Mouse (Mus musculus) G1E (cell line): Measurements from ENCODE around the gene Reln. TPM values are rescaled to one million over a fixed set of nuclear protein-coding genes. Genes with fewer than 3 reads are reported as not detected.

Experiments
- ATAC-seq: 2 replicates; pipeline ENCODE4 v1.8.0; 2016; ENCODE audit warnings: mild to moderate bottlenecking; ENCODE audit not compliant: insufficient number of reproducible peaks, poor library complexity, low FRiP score, severe bottlenecking; ENCODE audit errors: extremely low read depth
- DNase-seq: peaks from one replicate; pipeline ENCODE4 v3.0.0; 2012; ENCODE audit warnings: low spot score
- H3K27me3 ChIP-seq: 2 replicates; pipeline ENCODE4 v1.6.1; 2012; ENCODE audit warnings: mild to moderate bottlenecking, low read length, inconsistent platforms; ENCODE audit not compliant: insufficient read depth
- H3K36me3 ChIP-seq: replicated peaks from 2 replicates; pipeline ENCODE3; 2012; ENCODE audit warnings: mild to moderate bottlenecking, inconsistent platforms
- H3K4me1 ChIP-seq: 2 replicates; pipeline ENCODE4 v1.6.1; 2012; ENCODE audit warnings: low read depth, low read length, inconsistent platforms, mixed read lengths; ENCODE audit not compliant: insufficient read depth
- H3K4me3 ChIP-seq: 2 replicates; pipeline ENCODE4 v1.5.1; 2012; ENCODE audit warnings: low read depth, mild to moderate bottlenecking, inconsistent platforms, low read length, moderate library complexity, mixed read lengths
- H3K9me3 ChIP-seq: replicated peaks from 2 replicates; pipeline ENCODE4 v1.6.1; 2012; ENCODE audit warnings: inconsistent platforms
- CTCF ChIP-seq: IDR thresholded peaks from 2 replicates; pipeline ENCODE4 v1.5.1; 2012; ENCODE audit warnings: low read depth, low read length, inconsistent platforms, mixed read lengths
- GATA1 ChIP-seq: IDR thresholded peaks from 2 replicates; pipeline ENCODE4 v1.6.1; 2012; ENCODE audit warnings: borderline replicate concordance, low read length, inconsistent platforms, mixed read lengths
- GATA2 ChIP-seq: IDR thresholded peaks from 2 replicates; pipeline ENCODE4 v1.6.1; 2012; ENCODE audit warnings: low read depth, low read length, inconsistent platforms, borderline replicate concordance
- POLR2AphosphoS5 ChIP-seq: IDR thresholded peaks from 2 replicates; pipeline ENCODE4 v1.6.1; 2012; ENCODE audit warnings: low read depth, low read length, inconsistent platforms; ENCODE audit not compliant: insufficient replicate concordance
- TAL1 ChIP-seq: conservative IDR thresholded peaks from 2 replicates; pipeline ENCODE4 v1.6.1; 2012; ENCODE audit warnings: low read depth, low read length, inconsistent platforms, mixed read lengths
- polyA plus RNA-seq: library from polyadenylated mRNA; stranded (reverse); fragments of >175 nt; gene quantifications from 2 replicates; pipeline ENCODE4 v1.2.3, GENCODE M21; 2012
- total RNA-seq, 2 experiments: library from RNA; stranded (forward) in 1 of 2; stranded (reverse) in 1 of 2; fragments of 200-1000 nt in 1 of 2; fragments of >200 nt in 1 of 2; fragmentation: Nextera tagmentation in 1 of 2; gene quantifications; 2 replicates each; pipeline ENCODE4 v1.2.3; 2014 to 2017

Gene Reln
- total and polyA plus RNA-seq, 3 experiments = 0.04 to 42.8 (median 1.1) TPM

DNA sequence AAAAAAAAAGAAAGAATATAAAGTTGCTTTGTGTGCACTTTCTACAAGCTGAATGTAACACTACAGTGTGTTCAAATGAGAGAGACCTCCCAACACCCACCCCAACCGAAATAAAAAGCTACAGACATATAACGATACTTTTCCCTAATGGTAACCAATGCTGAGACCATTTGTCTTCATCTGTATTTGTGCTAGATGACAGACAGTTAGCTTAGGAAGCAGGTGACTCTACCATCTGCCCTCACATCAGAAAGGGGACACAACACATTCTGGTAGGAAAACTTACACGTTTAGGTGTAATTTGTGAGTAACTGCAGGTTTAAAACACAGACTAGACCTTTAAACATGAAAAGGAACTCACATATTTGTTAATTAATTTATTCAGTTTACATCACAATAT lies 90.6 kb downstream of the Reln start:
- DNase-seq = no peak
- Histone ChIP-seq H3K27me3 (peaks cover 4% of the 10 kb centered on the region), H3K9me3 (no peaks in the 10 kb centered on the region), H3K4me1 (no peaks in the 10 kb centered on the region), H3K36me3 (no peaks in the 10 kb centered on the region), H3K4me3 (no peak overlapping the region)
- no peak for TF ChIP-seq TAL1
- TF ChIP-seq CTCF = no peak
- no peak for TF ChIP-seq GATA2
- TF ChIP-seq POLR2AphosphoS5 = no peak
- no peak for TF ChIP-seq GATA1
- ATAC-seq = no peak

DNA sequence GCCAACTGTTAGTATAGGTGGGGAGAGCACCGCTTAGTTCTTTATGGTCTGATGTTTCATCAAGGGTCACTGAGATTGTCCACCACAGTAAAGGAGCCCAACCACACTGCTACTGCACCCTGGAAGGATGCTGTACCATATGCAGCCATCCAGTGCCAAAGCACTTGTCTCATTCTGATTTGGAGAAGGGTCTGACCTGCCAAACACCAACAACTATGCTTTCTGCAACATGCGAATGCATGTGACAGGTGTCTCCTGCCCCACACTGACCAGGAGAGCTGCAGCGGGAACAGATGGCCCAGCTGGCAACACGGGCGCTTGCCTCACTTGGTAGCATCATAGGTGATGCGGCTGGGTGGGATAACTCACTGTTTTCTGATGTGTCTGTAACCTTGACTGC lies 91.2 kb downstream of the Reln start:
- ATAC-seq (no peak), DNase-seq (no peak)
- Histone ChIP-seq H3K4me3 (no peak overlapping the region), H3K36me3 (no peaks in the 10 kb centered on the region), H3K27me3 (peaks cover 4% of the 10 kb centered on the region; the same call in 1 of the 2 replicates), H3K4me1 (no peaks in the 10 kb centered on the region), H3K9me3 (no peaks in the 10 kb centered on the region)
- TF ChIP-seq CTCF (no peak), POLR2AphosphoS5 (no peak), GATA1 (no peak), TAL1 (no peak), GATA2 (no peak)

DNA sequence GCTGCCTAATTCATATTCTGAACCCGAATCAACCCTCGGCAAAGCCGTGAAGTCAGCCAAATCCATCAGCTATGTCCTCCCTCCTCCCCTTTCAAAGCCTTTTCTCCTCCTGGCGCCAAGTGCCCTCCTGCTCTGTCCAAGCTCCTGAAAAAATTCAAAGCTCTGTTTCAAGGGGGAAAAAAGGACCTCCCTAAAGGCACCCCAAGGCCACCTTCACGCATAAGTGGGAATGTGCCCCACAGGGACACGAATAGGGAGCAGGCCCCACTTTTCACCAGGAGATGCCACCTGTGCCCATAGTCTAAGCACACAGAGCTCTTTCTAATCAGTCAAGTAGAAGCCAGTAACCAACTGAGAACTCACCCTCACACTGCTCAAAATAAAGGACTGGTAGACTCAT lies 96.7 kb downstream of the Reln start:
- no peaks in the 10 kb centered on the region for H3K9me3 ChIP-seq
- H3K4me1 ChIP-seq = no peaks in the 10 kb centered on the region
- H3K27me3 ChIP-seq = no peaks in the 10 kb centered on the region
- H3K4me3 ChIP-seq = no peak overlapping the region
- no peaks in the 10 kb centered on the region for H3K36me3 ChIP-seq
- ATAC-seq (no peak), DNase-seq (no peak)
- no peak for TF ChIP-seq POLR2AphosphoS5
- TF ChIP-seq GATA2 = no peak
- no peak for TF ChIP-seq GATA1
- TF ChIP-seq CTCF = no peak
- TF ChIP-seq TAL1 = no peak

DNA sequence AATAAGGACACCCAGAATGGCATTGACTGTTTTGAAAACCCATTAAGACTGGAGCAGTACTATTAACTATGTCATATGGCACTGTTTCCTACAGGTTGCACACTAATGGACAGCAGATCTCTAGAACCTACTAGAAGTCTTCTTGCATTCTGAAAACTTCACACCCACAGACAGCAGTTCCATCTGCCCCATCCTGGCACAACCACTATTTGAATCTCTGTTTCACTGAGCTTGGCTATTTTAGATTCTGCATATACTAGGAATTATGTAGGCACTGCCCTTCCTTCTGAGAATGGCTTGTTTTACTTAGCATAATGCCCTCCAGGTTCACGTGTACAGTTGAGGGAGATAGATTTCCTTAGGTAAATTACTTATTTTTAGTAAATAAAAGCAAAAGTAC lies 99.4 kb downstream of the Reln start:
- Histone ChIP-seq H3K4me1 (no peaks in the 10 kb centered on the region), H3K4me3 (no peak overlapping the region), H3K9me3 (no peaks in the 10 kb centered on the region), H3K27me3 (no peaks in the 10 kb centered on the region), H3K36me3 (no peaks in the 10 kb centered on the region)
- DNase-seq (no peak), ATAC-seq (no peak)
- TF ChIP-seq TAL1 = no peak
- TF ChIP-seq GATA1 = no peak
- no peak for TF ChIP-seq GATA2
- no peak for TF ChIP-seq POLR2AphosphoS5
- TF ChIP-seq CTCF = no peak

DNA sequence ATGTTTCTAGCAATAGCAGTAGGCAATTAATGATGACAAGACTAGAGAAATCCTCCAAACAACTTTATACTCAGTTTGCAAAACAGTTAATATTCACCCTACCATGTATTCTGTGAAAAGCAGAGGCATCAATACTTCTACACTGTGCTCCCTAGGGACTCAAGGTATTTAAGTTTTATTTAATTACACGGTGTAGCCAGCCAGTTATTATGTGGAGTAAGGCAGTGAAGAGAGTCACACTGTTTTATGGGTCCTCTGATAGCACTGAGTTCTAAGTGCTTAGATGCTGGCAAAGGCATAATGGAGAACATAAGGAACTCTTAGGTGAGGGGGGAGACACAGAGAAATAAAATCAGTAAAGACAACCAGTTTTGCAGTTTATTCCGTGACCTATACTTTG lies 101.0 kb downstream of the Reln start:
- TF ChIP-seq TAL1 (no peak), GATA2 (no peak), GATA1 (no peak), CTCF (no peak), POLR2AphosphoS5 (no peak)
- no peak for DNase-seq
- ATAC-seq = no peak
- no peaks in the 10 kb centered on the region for H3K9me3 ChIP-seq
- no peaks in the 10 kb centered on the region for H3K4me1 ChIP-seq
- no peaks in the 10 kb centered on the region for H3K36me3 ChIP-seq
- H3K4me3 ChIP-seq = no peak overlapping the region
- H3K27me3 ChIP-seq = no peaks in the 10 kb centered on the region

DNA sequence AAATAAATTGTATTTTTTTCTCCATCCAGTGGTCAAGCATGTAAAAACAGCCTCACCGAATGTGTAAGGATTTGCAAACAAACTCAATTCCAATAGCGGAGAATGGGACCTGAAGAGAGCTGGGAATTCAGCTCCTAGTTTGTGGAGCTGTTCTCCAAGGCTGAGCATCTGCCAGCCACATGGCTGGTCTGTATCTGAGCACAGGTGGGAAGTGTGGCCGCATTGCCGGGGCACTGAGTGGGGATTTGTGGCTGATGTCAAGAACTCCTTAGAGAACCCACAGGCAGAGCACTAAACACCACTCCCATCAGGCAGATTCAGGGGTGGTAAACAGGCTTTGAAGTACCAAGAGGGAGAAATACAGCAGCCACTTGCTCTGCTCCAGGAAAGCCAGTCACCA lies 102.9 kb downstream of the Reln start:
- Histone ChIP-seq H3K4me1 (no peaks in the 10 kb centered on the region), H3K9me3 (no peaks in the 10 kb centered on the region), H3K4me3 (no peak overlapping the region), H3K36me3 (no peaks in the 10 kb centered on the region), H3K27me3 (no peaks in the 10 kb centered on the region)
- DNase-seq (no peak), ATAC-seq (no peak)
- no peak for TF ChIP-seq GATA2
- TF ChIP-seq TAL1 = no peak
- TF ChIP-seq POLR2AphosphoS5 = no peak
- TF ChIP-seq CTCF = no peak
- TF ChIP-seq GATA1 = no peak

DNA sequence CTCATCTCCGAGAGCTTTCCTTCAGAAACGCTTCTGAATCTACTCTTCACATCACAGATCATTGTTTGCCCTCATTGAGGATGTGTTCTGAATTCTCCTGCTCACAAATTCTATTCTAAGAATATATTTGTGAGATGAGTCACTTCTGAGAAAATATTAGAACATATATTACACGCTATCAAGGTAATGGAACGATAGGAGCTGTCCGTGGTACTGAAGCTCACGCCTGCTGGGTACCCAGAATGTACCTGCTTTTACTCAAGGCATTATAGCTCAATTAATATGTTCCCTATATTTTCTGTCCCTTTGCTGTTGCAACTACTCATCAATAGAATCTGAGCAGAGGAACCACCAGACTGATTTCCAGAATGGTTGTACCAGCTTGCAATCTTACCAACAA lies 107.7 kb downstream of the Reln start:
- Histone ChIP-seq H3K27me3 (no peaks in the 10 kb centered on the region), H3K4me3 (no peak overlapping the region), H3K4me1 (no peaks in the 10 kb centered on the region), H3K9me3 (no peaks in the 10 kb centered on the region), H3K36me3 (no peaks in the 10 kb centered on the region)
- TF ChIP-seq GATA2 (no peak), TAL1 (no peak), POLR2AphosphoS5 (no peak), GATA1 (no peak), CTCF (no peak)
- ATAC-seq (no peak), DNase-seq (no peak)
